Mouse (Mus musculus): ENCODE measurements around the gene Zfp72. TPM values are rescaled to one million over a fixed set of nuclear protein-coding genes. Genes with fewer than 3 reads are reported as not detected.

Gene Zfp72
- total RNA-seq (2022) = 1 to 10 TPM; 2.6 to 3.8 (median 3.0) TPM

GRCm38 (mm10) chr13:74390371-74390990 lies at the start of gene Zfp72:
TSS of gene Zfp72 (minus strand) at chr13:74390836.
- DNase-seq (ENCODE audit: low spot score in 2 of 2) = peak in 1 of 2 experiments; percentile 43

DNA sequence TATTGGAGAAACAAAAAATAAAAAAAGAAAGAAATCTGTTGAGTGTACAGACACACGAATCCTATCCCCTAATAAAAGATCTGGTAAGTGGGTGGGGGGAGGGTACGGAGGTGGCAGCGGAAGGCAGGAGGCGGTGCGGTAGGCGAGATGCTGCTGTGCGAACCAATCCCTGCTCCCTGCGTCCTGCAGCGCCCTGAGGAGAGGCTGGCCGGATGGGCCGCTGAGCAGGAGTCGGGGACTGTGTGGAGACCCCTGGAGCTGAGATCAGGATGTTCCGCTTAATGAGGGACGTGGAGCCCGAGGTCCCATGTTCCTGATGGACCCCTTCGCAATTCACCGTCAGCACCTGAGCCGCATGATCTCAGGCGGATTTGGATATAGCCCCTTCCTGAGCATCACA lies 49.3 kb upstream of the Zfp72 start:
- no peak for DNase-seq (ENCODE audit: low spot score in 2 of 2)

GRCm38 (mm10) chr13:74399298-74399839 lies 8.7 kb upstream of the Zfp72 start, which contains the start of gene Ftl1-ps1:
TSS of gene Ftl1-ps1 (plus strand) at chr13:74399694.
- no peak for DNase-seq (ENCODE audit: low spot score in 2 of 2)

DNA sequence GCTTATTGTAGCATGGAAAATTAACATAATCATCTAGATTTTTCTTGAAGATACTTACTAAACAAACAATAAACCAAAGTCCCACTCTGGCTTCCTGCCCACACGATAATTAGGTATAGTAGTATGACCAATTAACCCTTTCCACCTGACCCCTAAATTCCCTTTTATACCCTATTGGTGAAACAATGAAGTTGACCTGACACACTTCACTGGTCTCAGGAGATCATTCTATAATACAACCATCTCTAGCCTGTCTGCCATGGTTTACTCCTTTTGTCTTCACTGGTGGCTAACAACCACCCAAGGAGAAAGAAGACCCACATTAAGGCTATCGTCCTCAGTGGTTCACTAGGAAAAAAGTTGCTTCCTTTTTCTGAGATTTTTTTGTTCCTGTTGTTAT lies 520 bp upstream of the Zfp72 start:
- no peak for DNase-seq (ENCODE audit: low spot score in 2 of 2)

DNA sequence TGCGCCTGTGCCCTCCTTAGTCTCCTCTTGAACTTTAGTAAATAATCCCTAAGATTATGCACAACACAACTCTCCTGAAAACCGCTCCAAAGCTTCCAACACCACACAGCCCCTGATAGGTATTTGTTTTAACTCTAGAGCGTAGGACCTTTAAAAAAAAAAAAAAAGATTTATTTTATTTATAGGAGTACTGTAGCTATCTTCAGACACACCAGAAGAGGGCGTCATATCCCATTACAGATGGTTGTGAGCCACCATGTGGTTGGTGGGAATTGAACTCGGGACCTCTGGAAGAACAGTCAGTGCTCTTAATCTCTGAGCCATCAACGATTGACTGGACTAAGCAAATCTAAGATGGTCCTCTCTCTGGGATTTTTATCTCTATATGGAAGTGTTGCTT lies 906 bp downstream of the Zfp72 start:
- no peak for DNase-seq (ENCODE audit: low spot score in 2 of 2)

DNA sequence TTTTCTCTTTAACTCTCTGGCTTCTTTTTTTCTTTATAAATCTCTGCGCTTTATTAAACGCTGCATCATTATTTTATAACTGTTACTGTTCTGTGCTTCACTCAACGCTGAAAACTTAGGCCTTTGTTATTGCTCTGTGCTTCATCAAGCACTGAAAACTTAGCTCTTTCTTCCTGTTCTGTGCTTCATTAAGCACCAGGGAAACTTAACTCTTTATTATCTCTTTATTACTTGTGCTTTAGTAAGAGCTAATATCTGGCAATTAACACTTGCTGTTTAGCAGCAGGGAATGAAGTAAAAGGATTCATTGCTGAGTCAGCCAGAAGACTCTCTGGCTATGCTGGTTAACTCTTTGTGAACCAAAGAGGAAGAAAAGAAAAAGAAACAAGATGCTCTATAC lies 8.3 kb downstream of the Zfp72 start:
- DNase-seq (ENCODE audit: low spot score in 2 of 2) = no peak

- no peak for DNase-seq (ENCODE audit: low spot score in 2 of 2)
Observed at GRCm38 (mm10) chr13:74381533-74382276, 8.9 kb downstream of the Zfp72 start.

DNA sequence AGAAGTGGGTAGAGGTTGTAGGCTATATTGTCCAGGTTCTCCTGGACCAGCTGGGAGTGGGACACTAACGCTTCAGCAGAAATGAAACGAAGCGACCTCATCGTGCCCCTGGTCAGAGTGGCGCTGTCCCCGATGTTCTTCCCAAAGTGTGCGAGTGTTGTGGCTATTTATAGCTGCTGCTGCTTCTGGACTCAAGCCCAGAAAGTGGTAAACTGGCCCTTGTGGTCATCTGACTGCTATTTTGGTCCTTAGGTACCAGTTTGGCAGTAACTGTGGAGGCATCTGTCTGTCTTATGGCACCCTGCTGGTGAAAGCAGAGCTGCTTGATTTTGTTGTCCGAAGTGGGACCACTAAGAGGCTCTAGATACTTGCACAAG lies 26.8 kb downstream of the Zfp72 start, which contains the start of gene Lrrc14b:
Gene Lrrc14b, minus strand, starts transcription at position 147 of the 377 bp plus-strand sequence.
- peak; percentile 61 to 78 for DNase-seq (ENCODE audit: low spot score in 2 of 2)

DNA sequence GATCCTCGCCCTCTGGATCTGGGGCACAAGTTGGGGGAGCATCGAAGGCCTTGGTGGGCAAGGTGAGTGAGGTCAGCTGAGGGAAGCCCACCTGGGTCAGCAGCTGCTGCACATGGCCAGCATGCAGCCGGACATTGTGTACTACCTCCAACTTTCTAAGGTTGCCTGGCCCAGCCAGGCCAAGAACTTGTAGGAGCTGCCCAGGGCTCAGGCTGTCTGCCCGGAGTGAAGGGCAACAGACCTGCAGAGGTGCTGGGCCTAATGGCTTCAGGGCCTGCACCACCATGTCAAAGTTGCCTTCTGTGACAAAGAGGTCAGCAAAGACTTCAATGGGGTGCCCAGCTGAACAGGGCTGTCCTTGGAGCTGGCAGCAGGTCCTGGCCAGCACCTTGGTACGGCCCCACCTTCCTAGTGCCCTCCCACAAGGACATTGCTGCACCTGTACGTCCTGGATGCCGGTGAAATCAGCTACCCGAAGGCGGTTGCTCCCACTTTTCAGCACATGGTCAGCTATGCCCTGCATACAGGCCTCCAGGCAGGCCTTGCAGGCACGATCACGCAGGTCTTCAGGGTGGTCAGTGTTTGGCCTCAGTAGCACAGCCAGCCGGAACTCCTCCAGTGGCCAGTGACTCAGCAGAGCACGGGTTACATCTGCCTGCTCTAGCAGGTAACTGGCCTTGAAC lies 27.3 kb downstream of the Zfp72 start:
- peak; percentile 17 to 45 for DNase-seq (ENCODE audit: low spot score in 2 of 2)

DNA sequence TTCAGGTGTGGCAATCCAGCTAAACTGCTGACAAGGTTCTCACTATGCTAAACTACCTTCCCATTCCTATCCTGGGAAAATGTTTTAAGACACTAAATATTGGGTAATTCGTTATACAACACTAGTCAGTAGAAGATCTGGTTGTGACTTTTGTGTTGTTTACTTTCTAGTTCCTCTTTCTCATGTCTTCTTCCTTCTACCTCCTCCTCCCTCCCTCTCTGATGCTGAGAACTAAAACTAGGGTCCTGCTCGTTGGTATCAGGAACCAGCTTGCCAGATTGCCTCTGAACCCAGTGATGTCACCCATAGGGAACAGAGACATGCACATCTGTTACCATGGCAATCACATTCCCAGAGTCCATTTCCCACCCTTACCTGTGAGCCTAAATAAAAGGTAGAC lies 28.4 kb downstream of the Zfp72 start:
- no peak for DNase-seq (ENCODE audit: low spot score in 2 of 2)

GRCm38 (mm10) chr13:74356491-74356890 lies 34.1 kb downstream of the Zfp72 start:
- no peak for DNase-seq (ENCODE audit: low spot score in 2 of 2)

DNA sequence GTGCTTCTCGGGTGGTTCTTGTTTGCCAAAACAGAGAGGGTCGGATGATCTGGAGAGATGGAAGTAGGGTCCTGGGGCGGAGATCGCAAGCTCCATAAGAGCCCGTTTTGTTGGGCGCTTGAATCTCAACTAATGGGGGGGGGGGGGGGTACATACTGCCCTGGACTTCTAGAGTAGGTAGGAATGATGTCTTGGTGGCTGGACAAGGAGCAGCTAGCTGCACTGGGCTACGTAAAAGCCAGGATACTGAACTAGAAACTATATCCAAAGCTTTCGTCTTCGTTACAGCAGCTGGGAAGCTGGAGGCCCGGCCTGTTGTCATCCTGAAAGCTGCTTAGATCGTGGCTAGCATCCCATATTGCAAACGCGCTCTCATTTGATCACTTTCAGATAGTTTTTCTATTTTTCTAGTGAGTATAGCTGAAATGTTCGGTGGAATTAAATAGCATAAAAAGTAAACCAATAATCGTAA lies 40.2 kb downstream of the Zfp72 start:
- DNase-seq (ENCODE audit: low spot score in 2 of 2) = no peak

GRCm38 (mm10) chr13:74349566-74350434 lies 40.8 kb downstream of the Zfp72 start, which contains the start of the genes Sdha and Ccdc127:
TSS of gene Sdha (minus strand) at chr13:74350280.
TSS of gene Ccdc127 (plus strand) at chr13:74350309.
- peak; percentile 93 to 96 for DNase-seq (ENCODE audit: low spot score in 2 of 2)

GRCm38 (mm10) chr13:74341036-74341435 lies 49.6 kb downstream of the Zfp72 start:
- DNase-seq (ENCODE audit: low spot score in 2 of 2) = no peak

DNA sequence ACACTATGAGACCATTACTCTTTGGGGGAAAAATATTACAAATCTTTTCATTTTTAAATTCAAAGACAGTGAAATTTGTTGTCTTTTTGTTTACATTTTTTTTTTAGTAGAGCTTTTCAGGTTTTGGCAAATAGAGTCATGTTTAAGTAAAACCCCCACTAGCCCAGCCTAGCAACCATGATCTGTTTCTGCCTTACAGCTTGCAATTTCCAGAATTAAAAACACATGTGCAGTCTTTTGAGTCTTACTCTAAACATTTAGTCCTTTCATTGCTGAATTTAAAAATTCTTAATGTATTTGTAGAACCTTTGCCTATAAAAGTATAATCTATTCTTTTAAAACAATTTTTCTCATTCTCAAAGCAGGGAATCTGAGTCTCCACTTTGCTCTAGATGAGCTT lies 61.3 kb downstream of the Zfp72 start:
- no peak for DNase-seq (ENCODE audit: low spot score in 2 of 2)

Small RNA genes lying within 50 kb of the gene (microRNA-seq; reads per million reads assigned to microRNA genes)
- not detected for gene Mir692-3

Other genes starting within 250 kb of the Zfp72 start
- gene Exoc3, start 182.1 kb downstream of the Zfp72 start, total RNA-seq (2022) = 10 to 100 TPM; 27.8 to 36.4 (median 35.1) TPM
- not detected for gene Ahrr, start 98.5 kb downstream of the Zfp72 start, total RNA-seq (2022)
- 10 to 100 TPM; 13.2 to 17.5 (median 16.4) TPM for gene Pdcd6, start 73.3 kb downstream of the Zfp72 start, total RNA-seq (2022)
- 100 to 1,000 TPM; 555 to 618 (median 575) TPM for gene Sdha, start 40.6 kb downstream of the Zfp72 start, total RNA-seq (2022)
- gene Ccdc127, start 40.5 kb downstream of the Zfp72 start, total RNA-seq (2022) = 10 to 100 TPM; 58.2 to 66.2 (median 64.0) TPM
- 100 to 1,000 TPM in 1 of 4 experiments, 10 to 100 TPM in 3; 90.5 to 101 (median 96.3) TPM for gene Lrrc14b, start 26.8 kb downstream of the Zfp72 start, total RNA-seq (2022)
- 100 to 1,000 TPM; 182 to 248 (median 211) TPM for gene Ftl1-ps1, start 8.9 kb upstream of the Zfp72 start, total RNA-seq (2022)
- 1 to 10 TPM; 7.0 to 8.0 (median 7.5) TPM for gene Zfp825, start 103.2 kb upstream of the Zfp72 start, total RNA-seq (2022)
- 10 to 100 TPM; 26.6 to 30.7 (median 27.7) TPM for gene Erap1, start 248.7 kb upstream of the Zfp72 start, total RNA-seq (2022)

Data from gastrocnemius, adult 8-10 months (tissue).